Mouse (Mus musculus) gastrocnemius, adult 2 months (tissue): Measurements from ENCODE around the gene Chrnb2. TPM values are rescaled to one million over a fixed set of nuclear protein-coding genes. Genes with fewer than 3 reads are reported as not detected.
A peak's percentile ranks its signal among the peaks of the same experiment; 100 is the strongest.

Experiments
- DNase-seq: peaks from one replicate; pipeline ENCODE4 v3.0.0; 2022
- H3K27ac ChIP-seq: fragments of 200-600 bp; 2 replicates; pipeline ENCODE4 v1.8.1; 2022; ENCODE audit warnings: mild to moderate bottlenecking
- H3K4me3 ChIP-seq: fragments of 200-600 bp; 2 replicates; pipeline ENCODE4 v1.8.1; 2022; ENCODE audit warnings: mild to moderate bottlenecking, moderate library complexity
- CTCF ChIP-seq: fragments of 200-600 bp; IDR thresholded peaks from 2 replicates; pipeline ENCODE4 v1.8.1; 2022; ENCODE audit warnings: antibody characterized with exemption, mild to moderate bottlenecking, moderate library complexity
- intact Hi-C: fragments of 180-260 bp; cut with DNase I; formaldehyde crosslinking; loops from one replicate; pipeline ENCODE4 v1.15.1; 2025
- total RNA-seq, 2 experiments: library from RNA; stranded (reverse); gene quantifications; 2 replicates each; pipeline ENCODE4 v1.2.3; 2021

The Chrnb2 gene
- total RNA-seq, 2 experiments from 2014 or later, result 0.08 to 0.11 TPM

GRCm38 (mm10) chr3:89727028-89727427, 37.4 kb downstream of the Chrnb2 start:
- no peak for DNase-seq
- peak; percentile 37; the same call in 1 of the 2 replicates for TF ChIP-seq CTCF
- Histone ChIP-seq H3K4me3 (no peak overlapping the region), H3K27ac (no peak overlapping the region)
- intact Hi-C loops, result no loop called here

- intact Hi-C loops, result no loop called here
- no peak for TF ChIP-seq CTCF
- no peak for DNase-seq
- H3K27ac ChIP-seq, result no peak overlapping the region
- H3K4me3 ChIP-seq, result no peak overlapping the region
Measured at GRCm38 (mm10) chr3:89723400-89724084, 40.9 kb downstream of the Chrnb2 start.

GRCm38 (mm10) chr3:89722032-89722431, 42.4 kb downstream of the Chrnb2 start:
- Histone ChIP-seq H3K27ac (no peak overlapping the region), H3K4me3 (no peak overlapping the region)
- intact Hi-C loops, result no loop called here
- DNase-seq, result no peak
- no peak for TF ChIP-seq CTCF

- TF ChIP-seq CTCF, result no peak
- Histone ChIP-seq H3K27ac (no peak overlapping the region), H3K4me3 (peak overlapping the region; percentile 91)
- no peak for DNase-seq
- intact Hi-C loops, result loop anchor here (2.0 kb wide), 2 partner anchors 15 to 57 kb away; partner anchors contain the start of gene Ube2q1
Measured at GRCm38 (mm10) chr3:89715967-89716256, 48.5 kb downstream of the Chrnb2 start.

- peak overlapping the region; percentile 91 for H3K4me3 ChIP-seq
- H3K27ac ChIP-seq, result peak overlapping the region; percentile 50
- no peak for TF ChIP-seq CTCF
- intact Hi-C loops, result loop anchor here (2.0 kb wide), 2 partner anchors 15 to 57 kb away; partner anchors contain the start of gene Ube2q1
- peak; percentile 39 for DNase-seq
Measured at GRCm38 (mm10) chr3:89715207-89715966, 49.0 kb downstream of the Chrnb2 start.

GRCm38 (mm10) chr3:89714359-89715206, 49.8 kb downstream of the Chrnb2 start, which contains the start of gene Adar:
TSS of gene Adar (plus strand) at chr3:89715022.
- H3K27ac ChIP-seq, result peak within 1 kb of the TSS; percentile 50

GRCm38 (mm10) chr3:89704064-89704463, 60.4 kb downstream of the Chrnb2 start:
- Histone ChIP-seq H3K4me3 (no peak overlapping the region), H3K27ac (no peak overlapping the region; the same call in 1 of the 2 replicates)
- no peak for DNase-seq
- TF ChIP-seq CTCF, result no peak
- intact Hi-C loops, result no loop called here

More at GRCm38 (mm10) chr3:89714359-89715206, 49.8 kb downstream of the Chrnb2 start, which contains the start of gene Adar:
- peak; percentile 70 for DNase-seq
- peak; percentile 80 for TF ChIP-seq CTCF
- intact Hi-C loops, result loop anchor here (2.0 to 5.0 kb wide), 3 partner anchors 16 to 143 kb away; partner anchors contain the start of gene Ube2q1
- H3K4me3 ChIP-seq, result peak within 1 kb of the TSS; percentile 91

- peak; percentile 28 for DNase-seq
- Histone ChIP-seq H3K27ac (no peak overlapping the region), H3K4me3 (no peak overlapping the region)
- TF ChIP-seq CTCF, result no peak
- intact Hi-C loops, result no loop called here
Measured at GRCm38 (mm10) chr3:89703596-89703995, 60.8 kb downstream of the Chrnb2 start.

- no peak for DNase-seq
Measured at GRCm38 (mm10) chr3:89700461-89700860, 64.0 kb downstream of the Chrnb2 start.

GRCm38 (mm10) chr3:89698958-89699357, 65.5 kb downstream of the Chrnb2 start:
- DNase-seq, result no peak
- TF ChIP-seq CTCF, result no peak
- Histone ChIP-seq H3K27ac (no peak overlapping the region), H3K4me3 (no peak overlapping the region)
- intact Hi-C loops, result no loop called here

More at GRCm38 (mm10) chr3:89700461-89700860, 64.0 kb downstream of the Chrnb2 start:
- Histone ChIP-seq H3K27ac (no peak overlapping the region), H3K4me3 (no peak overlapping the region)
- TF ChIP-seq CTCF, result no peak
- intact Hi-C loops, result no loop called here

Other genes with a start within 250 kb of the Chrnb2 start
- gene Kcnn3, start 244.5 kb downstream of the Chrnb2 start, total RNA-seq, result 1 to 10 TPM; 1.4 to 4.1 TPM
- 1 to 10 TPM; 3.0 to 3.4 TPM for gene Adar, start 49.6 kb downstream of the Chrnb2 start, total RNA-seq
- 10 to 100 TPM; 14.2 to 15.9 TPM for gene Ube2q1, start 9.0 kb upstream of the Chrnb2 start, total RNA-seq
- 1 to 10 TPM; 4.1 to 5.1 TPM for gene She, start 66.7 kb upstream of the Chrnb2 start, total RNA-seq
- 1 to 10 TPM; 4.3 to 6.4 TPM for gene Il6ra, start 148.6 kb upstream of the Chrnb2 start, total RNA-seq
- gene Atp8b2, start 198.9 kb upstream of the Chrnb2 start, total RNA-seq, result 1 to 10 TPM; 6.0 to 9.8 TPM
- 10 to 100 TPM; 52.2 to 57.7 TPM for gene Hax1, start 234.1 kb upstream of the Chrnb2 start, total RNA-seq